Mouse (Mus musculus) hindbrain, embryonic 13.5 days (tissue): Measurements from ENCODE around the gene Dguok. TPM values are rescaled to one million over a fixed set of nuclear protein-coding genes. Genes with fewer than 3 reads are reported as not detected.

Source experiments
- ATAC-seq: fragments of 200-750 bp; cut with Nextera tagmentation; 2 replicates; pipeline ENCODE4 v1.8.0; 2017; ENCODE audit warnings: moderate TSS enrichment; ENCODE audit not compliant: low FRiP score
- H3K27ac ChIP-seq: fragments of 300-500 bp; sonication (generic); 2 replicates; pipeline ENCODE4 v1.5.1; 2015; ENCODE audit warnings: inconsistent platforms, mild to moderate bottlenecking, moderate library complexity
- H3K27me3 ChIP-seq: fragments of 300-500 bp; sonication (generic); 2 replicates; pipeline ENCODE4 v1.6.1; 2015; ENCODE audit warnings: mild to moderate bottlenecking, inconsistent platforms
- H3K36me3 ChIP-seq: fragments of 300-500 bp; sonication (generic); 2 replicates; pipeline ENCODE4 v1.6.1; 2015; ENCODE audit warnings: mild to moderate bottlenecking, inconsistent platforms
- H3K4me1 ChIP-seq: fragments of 300-500 bp; sonication (generic); replicated peaks from 2 replicates; pipeline ENCODE4 v1.6.1; 2015; ENCODE audit warnings: inconsistent platforms
- H3K4me2 ChIP-seq: fragments of 300-500 bp; sonication (generic); 2 replicates; pipeline ENCODE4 v1.6.1; 2015; ENCODE audit warnings: inconsistent platforms, mild to moderate bottlenecking, moderate library complexity
- H3K4me3 ChIP-seq: fragments of 300-500 bp; sonication (generic); 2 replicates; pipeline ENCODE4 v1.5.1; 2015; ENCODE audit warnings: mild to moderate bottlenecking, inconsistent platforms
- H3K9ac ChIP-seq: fragments of 300-500 bp; sonication (generic); 2 replicates; pipeline ENCODE4 v1.6.1; 2015; ENCODE audit warnings: mild to moderate bottlenecking, inconsistent platforms
- H3K9me3 ChIP-seq: fragments of 300-500 bp; sonication (generic); 2 replicates; pipeline ENCODE4 v1.6.1; 2016; ENCODE audit warnings: inconsistent platforms
- WGBS: fragments of 180-500 bp; shearing (Covaris S2); methylation state at CpG from one replicate; pipeline ENCODE4 v1.1.7; 2015; 5-methylcytosine and 5-hydroxymethylcytosine counted together
- polyA plus RNA-seq: library from polyadenylated mRNA; unstranded; fragments of >200 nt; fragmentation: Nextera tagmentation; extraction: Ambion mirVana; gene quantifications from 2 replicates; pipeline ENCODE4 v1.2.1, GENCODE M21; 2015

Gene Dguok
- polyA plus RNA-seq: 69.1 and 69.7 TPM in 2 replicates

DNA sequence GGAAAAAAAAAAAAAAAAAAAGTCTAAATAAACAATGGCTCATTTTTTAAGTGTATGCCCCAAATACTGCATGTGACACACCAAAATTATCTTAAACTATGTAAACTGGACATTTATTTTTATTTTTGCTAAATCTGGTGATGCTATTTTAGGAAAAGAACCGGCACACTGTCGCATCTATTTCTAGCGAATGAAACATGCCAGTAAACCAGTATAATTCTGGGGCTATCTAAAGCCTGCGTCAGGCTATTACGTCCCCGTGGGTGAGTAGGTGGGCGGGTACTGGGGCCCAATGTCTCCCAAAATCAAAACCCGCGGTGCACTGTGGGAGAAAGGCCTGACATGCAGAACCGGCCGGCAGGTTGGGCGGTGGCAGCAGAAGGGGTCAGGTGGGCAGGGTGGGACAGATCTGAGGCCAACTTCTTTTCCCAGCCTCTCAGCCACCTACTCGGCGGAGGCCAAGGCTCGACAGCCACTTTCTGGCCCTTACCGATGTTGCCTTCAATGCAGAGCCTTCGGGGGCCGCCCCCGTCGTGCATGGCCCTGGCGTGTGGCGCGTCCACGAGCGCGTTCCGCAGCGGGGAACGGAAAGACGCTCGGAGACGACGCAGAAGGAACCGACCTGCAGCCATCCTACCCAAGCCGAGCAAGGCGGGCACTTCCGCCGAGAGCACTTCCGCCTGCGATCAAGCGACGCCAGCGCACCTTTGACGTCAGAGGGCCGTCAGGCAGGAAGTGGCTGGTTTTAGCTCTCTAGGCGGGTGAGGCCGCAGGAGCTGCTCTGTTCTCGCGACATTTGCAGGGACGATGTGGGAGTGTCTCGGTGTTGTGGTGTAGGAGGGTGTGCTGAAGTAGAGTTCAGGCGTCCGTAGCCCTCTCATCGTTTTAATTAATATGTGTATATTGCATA, at the start of gene Dguok:
TSS of gene Dguok (minus strand) at position 712 of the 910 bp plus-strand sequence.
- Histone ChIP-seq H3K4me2 (peak within 1 kb of the TSS; percentile 76), H3K27ac (peak within 1 kb of the TSS; percentile 97), H3K4me1 (peaks cover 26% of the 10 kb centered on the region), H3K36me3 (peaks cover 13% of the 10 kb centered on the region), H3K9ac (peak within 1 kb of the TSS; percentile 86), H3K9me3 (no peaks in the 10 kb centered on the region), H3K27me3 (no peaks in the 10 kb centered on the region), H3K4me3 (peak within 1 kb of the TSS; percentile 70)
- peak; percentile 100 for ATAC-seq
- WGBS: under 1% methylated on average over 54 of the region's 54 CpGs

GRCm38 (mm10) chr6:83555972-83556371, 49.2 kb upstream of the Dguok start:
- Histone ChIP-seq H3K27me3 (no peaks in the 10 kb centered on the region), H3K4me3 (no peak overlapping the region), H3K27ac (no peak overlapping the region), H3K9me3 (no peaks in the 10 kb centered on the region), H3K9ac (no peak overlapping the region), H3K36me3 (peaks cover 87% of the 10 kb centered on the region), H3K4me2 (no peak overlapping the region), H3K4me1 (no peaks in the 10 kb centered on the region)
- 90% methylated on average over 6 of the region's 6 CpGs for WGBS
- no peak for ATAC-seq

DNA sequence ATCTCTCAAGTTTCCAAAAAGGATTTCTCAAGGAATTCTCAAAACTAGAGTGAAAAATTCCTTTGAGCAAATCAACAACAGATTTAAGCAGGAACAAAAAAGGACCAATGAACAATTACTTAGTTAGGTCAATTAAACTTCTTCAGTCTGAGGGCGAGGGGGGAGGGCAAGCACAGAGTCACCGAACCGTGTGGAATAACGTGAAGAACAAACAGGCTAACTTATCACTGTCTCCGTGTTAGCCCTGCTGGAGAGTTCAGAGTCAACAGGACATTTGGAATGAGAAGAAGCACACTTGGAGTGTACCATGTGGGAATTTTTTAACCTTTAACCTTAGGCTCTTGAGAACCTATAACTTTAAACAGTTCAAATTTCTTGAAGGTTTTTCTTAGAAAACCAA, 41.6 kb upstream of the Dguok start:
- H3K9ac ChIP-seq: no peak overlapping the region
- H3K9me3 ChIP-seq: no peaks in the 10 kb centered on the region
- no peaks in the 10 kb centered on the region for H3K27me3 ChIP-seq
- H3K27ac ChIP-seq: no peak overlapping the region
- 37% methylated on average over 5 of the region's 5 CpGs for WGBS
- H3K4me3 ChIP-seq: no peak overlapping the region
- H3K4me1 ChIP-seq: no peaks in the 10 kb centered on the region
- no peak for ATAC-seq
- H3K36me3 ChIP-seq: peaks cover 60% of the 10 kb centered on the region
- H3K4me2 ChIP-seq: no peak overlapping the region

GRCm38 (mm10) chr6:83545778-83546177, 39.0 kb upstream of the Dguok start:
- Histone ChIP-seq H3K4me3 (no peak overlapping the region), H3K9me3 (no peaks in the 10 kb centered on the region), H3K9ac (no peak overlapping the region), H3K4me1 (no peaks in the 10 kb centered on the region), H3K36me3 (peaks cover 62% of the 10 kb centered on the region), H3K27me3 (no peaks in the 10 kb centered on the region), H3K27ac (no peak overlapping the region), H3K4me2 (no peak overlapping the region)
- 87% methylated on average over 3 of the region's 3 CpGs for WGBS
- ATAC-seq: no peak

- H3K27me3 ChIP-seq: no peaks in the 10 kb centered on the region
- no peak overlapping the region for H3K9ac ChIP-seq
- H3K36me3 ChIP-seq: peaks cover 49% of the 10 kb centered on the region
- 77% methylated on average over 11 of the region's 11 CpGs for WGBS
- no peak overlapping the region for H3K4me2 ChIP-seq
- no peak overlapping the region for H3K4me3 ChIP-seq
- ATAC-seq: no peak
- H3K4me1 ChIP-seq: 0 out of 2 replicates have a peak, but pooled peaks cover 7% of the 10 kb centered on the region
- no peak overlapping the region for H3K27ac ChIP-seq
- no peaks in the 10 kb centered on the region for H3K9me3 ChIP-seq
These were observed 35.1 kb upstream of the Dguok start for GRCm38 (mm10) chr6:83541756-83542456.

DNA sequence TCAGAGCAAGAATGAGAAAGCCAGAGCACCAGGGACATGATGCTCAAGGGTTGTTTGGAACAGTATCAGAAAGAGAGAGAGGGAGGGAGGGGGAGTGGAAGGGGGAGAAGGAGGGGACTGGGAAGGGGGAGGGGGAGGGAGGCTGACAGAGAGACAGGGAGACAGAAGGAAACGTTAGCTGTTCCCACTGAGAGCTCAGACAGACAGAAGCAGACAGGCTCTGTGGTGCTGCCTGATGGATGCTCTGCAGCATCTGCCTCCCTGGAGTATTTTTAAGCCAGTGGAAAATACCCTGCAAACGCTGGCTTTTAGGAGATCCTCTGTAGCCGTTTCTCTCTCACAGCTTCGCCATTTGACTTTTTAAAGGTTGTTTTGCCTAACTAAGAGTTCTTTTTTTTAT, 33.2 kb upstream of the Dguok start:
- H3K4me3 ChIP-seq: no peak overlapping the region
- peaks cover 30% of the 10 kb centered on the region for H3K36me3 ChIP-seq
- H3K27me3 ChIP-seq: no peaks in the 10 kb centered on the region
- no peak overlapping the region for H3K9ac ChIP-seq
- H3K9me3 ChIP-seq: no peaks in the 10 kb centered on the region
- H3K4me2 ChIP-seq: no peak overlapping the region
- WGBS: 33% methylated on average over 4 of the region's 4 CpGs
- 0 out of 2 replicates have a peak, but pooled peaks cover 7% of the 10 kb centered on the region for H3K4me1 ChIP-seq
- no peak for ATAC-seq
- no peak overlapping the region for H3K27ac ChIP-seq

- no peak for ATAC-seq
- H3K4me1 ChIP-seq: 0 out of 2 replicates have a peak, but pooled peaks cover 7% of the 10 kb centered on the region
- H3K9me3 ChIP-seq: no peaks in the 10 kb centered on the region
- peaks cover 6% of the 10 kb centered on the region for H3K36me3 ChIP-seq
- H3K4me2 ChIP-seq: no peak overlapping the region
- H3K27me3 ChIP-seq: peaks cover 3% of the 10 kb centered on the region; the same call in 1 of the 2 replicates
- H3K4me3 ChIP-seq: no peak overlapping the region
- no peak overlapping the region for H3K27ac ChIP-seq
- H3K9ac ChIP-seq: no peak overlapping the region
- WGBS: 65% methylated on average over 6 of the region's 6 CpGs
These were observed 30.0 kb upstream of the Dguok start for GRCm38 (mm10) chr6:83536795-83537059.

DNA sequence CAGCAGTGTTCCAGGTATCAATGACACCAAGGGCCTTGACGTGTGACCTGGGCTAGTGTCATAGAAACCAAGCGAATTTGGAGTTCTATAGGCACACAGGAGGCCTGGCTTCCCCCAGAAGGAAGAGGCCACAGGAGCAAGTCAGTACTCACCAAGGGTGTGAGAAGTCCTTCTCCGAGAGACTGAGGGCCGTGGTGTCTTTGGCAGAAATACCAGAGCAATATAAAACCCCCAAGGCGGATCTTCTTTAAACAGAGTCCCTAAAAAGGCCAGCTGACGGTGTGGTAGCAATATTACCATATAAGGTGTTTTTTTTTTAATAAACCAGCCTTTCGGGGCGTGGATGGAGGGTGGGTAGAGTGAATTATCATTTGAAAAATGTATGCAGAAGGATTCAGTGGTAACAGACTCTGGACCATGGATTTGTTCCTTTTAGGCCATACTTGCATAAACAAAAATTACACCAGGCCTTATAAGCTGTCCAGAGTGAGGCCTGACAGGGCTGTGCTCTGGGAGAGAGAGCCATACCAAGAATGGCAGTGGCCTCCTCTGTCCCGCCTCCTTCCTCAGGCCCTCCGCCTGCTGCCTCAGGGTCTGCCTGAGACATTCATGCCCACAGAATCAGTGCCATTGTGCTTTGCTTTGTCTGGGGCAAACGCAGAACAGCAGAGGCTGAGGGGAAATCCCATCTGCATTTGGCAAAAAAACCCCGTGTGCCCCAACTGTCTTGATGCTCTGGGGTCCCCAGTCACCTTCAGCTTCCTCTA, 29.4 kb upstream of the Dguok start, which contains the start of gene Actg2:
TSS of gene Actg2 (minus strand) at position 238 of the 767 bp plus-strand sequence.
- 64% methylated on average over 12 of the region's 12 CpGs for WGBS

DNA sequence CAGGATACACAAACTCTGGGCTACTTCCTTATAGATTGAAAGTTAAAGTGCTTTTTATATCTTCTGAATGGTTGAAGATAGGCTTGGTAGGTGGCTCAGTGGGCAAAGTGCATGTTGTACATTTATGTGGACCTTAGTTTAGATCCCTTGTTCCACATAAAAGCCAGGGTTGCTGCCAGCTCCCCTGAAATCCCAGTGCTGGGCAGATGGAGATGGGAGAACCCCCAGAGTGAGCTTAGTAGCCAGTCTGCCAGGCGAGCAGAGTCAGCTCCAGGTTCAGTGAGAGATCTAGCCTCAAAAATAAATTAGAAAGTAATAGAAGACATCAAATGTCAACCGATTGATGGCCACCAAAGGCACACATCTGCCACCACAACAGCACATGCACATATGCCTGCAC, 25.8 kb upstream of the Dguok start:
- Histone ChIP-seq H3K4me1 (no peaks in the 10 kb centered on the region), H3K27ac (no peak overlapping the region), H3K27me3 (peaks cover 3% of the 10 kb centered on the region; the same call in 1 of the 2 replicates), H3K4me2 (no peak overlapping the region), H3K9me3 (no peaks in the 10 kb centered on the region), H3K36me3 (no peaks in the 10 kb centered on the region), H3K4me3 (no peak overlapping the region), H3K9ac (no peak overlapping the region)
- 81% methylated on average over 2 of the region's 2 CpGs for WGBS
- ATAC-seq: no peak

More for the DNA sequence above, 29.4 kb upstream of the Dguok start, which contains the start of gene Actg2:
- Histone ChIP-seq H3K36me3 (peaks cover under 1% of the 10 kb centered on the region; the same call in 1 of the 2 replicates), H3K27ac (no peak within 1 kb of the TSS), H3K4me2 (no peak within 1 kb of the TSS), H3K9me3 (no peaks in the 10 kb centered on the region), H3K4me3 (no peak within 1 kb of the TSS), H3K9ac (no peak within 1 kb of the TSS), H3K27me3 (peaks cover 3% of the 10 kb centered on the region; the same call in 1 of the 2 replicates), H3K4me1 (0 out of 2 replicates have a peak, but pooled peaks cover 7% of the 10 kb centered on the region)
- no peak for ATAC-seq

DNA sequence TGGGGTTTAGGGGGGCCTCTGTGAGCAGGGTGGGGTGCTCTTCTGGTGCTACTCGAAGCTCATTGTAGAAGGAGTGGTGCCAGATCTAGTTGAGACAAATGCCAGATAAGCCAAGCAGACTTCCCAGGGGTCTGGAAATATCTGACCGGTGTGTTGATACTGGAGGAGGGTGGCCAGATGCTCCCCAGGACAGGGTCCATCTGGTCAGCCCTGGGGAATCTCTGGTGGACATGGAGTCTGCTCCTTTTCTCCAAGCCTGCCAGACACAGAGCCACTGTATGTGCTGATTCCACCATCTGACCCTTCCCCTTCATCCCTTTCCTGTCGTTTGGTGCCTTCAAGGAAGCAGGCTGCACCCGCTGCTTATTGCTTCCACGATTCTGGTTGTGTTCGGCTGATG, 16.4 kb upstream of the Dguok start:
- no peaks in the 10 kb centered on the region for H3K36me3 ChIP-seq
- no peak overlapping the region for H3K27ac ChIP-seq
- no peak overlapping the region for H3K4me2 ChIP-seq
- no peaks in the 10 kb centered on the region for H3K9me3 ChIP-seq
- H3K27me3 ChIP-seq: no peaks in the 10 kb centered on the region
- 71% methylated on average over 6 of the region's 6 CpGs for WGBS
- no peak overlapping the region for H3K4me3 ChIP-seq
- no peaks in the 10 kb centered on the region for H3K4me1 ChIP-seq
- ATAC-seq: no peak
- H3K9ac ChIP-seq: no peak overlapping the region

DNA sequence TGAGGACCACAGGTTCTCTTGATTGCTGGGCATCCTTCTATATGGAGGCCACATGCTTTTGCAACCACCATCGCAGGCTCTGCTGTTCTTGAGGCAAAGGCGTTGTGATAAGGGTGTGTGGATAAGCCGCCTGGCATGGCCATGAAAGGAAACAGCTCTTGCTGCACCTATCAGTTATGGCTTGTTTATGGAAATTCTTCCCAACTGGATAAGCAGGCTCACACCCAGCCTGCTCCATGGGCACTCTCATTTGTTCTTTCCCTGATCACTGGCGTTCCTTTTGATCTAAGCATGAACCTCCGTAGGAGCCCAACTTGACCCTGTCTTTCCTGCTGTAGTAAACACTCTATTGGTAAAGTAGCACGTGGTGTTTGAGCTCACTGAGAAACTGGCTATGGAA, 15.0 kb upstream of the Dguok start:
- 78% methylated on average over 6 of the region's 6 CpGs for WGBS
- no peaks in the 10 kb centered on the region for H3K36me3 ChIP-seq
- H3K4me2 ChIP-seq: no peak overlapping the region
- H3K4me3 ChIP-seq: no peak overlapping the region
- no peaks in the 10 kb centered on the region for H3K4me1 ChIP-seq
- ATAC-seq: no peak
- H3K27me3 ChIP-seq: no peaks in the 10 kb centered on the region
- H3K9me3 ChIP-seq: no peaks in the 10 kb centered on the region
- no peak overlapping the region for H3K27ac ChIP-seq
- H3K9ac ChIP-seq: no peak overlapping the region

DNA sequence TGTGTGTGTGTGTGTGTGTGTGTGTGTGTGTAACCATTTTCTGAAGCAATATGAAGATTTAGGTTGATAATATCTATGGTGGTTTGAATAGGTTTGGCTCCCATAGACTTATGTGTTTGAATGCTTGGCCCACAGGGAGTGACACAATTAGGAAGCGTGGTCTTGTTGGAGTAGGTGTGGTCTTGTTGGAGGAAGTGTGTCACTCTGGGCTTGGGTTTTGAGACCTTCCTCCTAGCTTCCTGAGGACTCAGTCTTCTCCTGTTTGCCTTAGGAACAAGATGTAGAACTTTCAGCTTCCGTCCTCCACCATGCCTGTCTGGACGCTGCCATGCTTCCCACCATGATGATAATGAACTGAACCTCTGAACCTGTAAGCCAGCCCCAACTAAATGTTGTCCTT, 11.9 kb upstream of the Dguok start:
- H3K9me3 ChIP-seq: no peaks in the 10 kb centered on the region
- H3K4me1 ChIP-seq: no peaks in the 10 kb centered on the region
- H3K27me3 ChIP-seq: no peaks in the 10 kb centered on the region
- 87% methylated on average over 3 of the region's 3 CpGs for WGBS
- no peak overlapping the region for H3K4me2 ChIP-seq
- no peaks in the 10 kb centered on the region for H3K36me3 ChIP-seq
- H3K27ac ChIP-seq: no peak overlapping the region
- no peak overlapping the region for H3K4me3 ChIP-seq
- no peak for ATAC-seq
- no peak overlapping the region for H3K9ac ChIP-seq
